Mouse (Mus musculus): ENCODE data around the gene Sdk1.

DNA sequence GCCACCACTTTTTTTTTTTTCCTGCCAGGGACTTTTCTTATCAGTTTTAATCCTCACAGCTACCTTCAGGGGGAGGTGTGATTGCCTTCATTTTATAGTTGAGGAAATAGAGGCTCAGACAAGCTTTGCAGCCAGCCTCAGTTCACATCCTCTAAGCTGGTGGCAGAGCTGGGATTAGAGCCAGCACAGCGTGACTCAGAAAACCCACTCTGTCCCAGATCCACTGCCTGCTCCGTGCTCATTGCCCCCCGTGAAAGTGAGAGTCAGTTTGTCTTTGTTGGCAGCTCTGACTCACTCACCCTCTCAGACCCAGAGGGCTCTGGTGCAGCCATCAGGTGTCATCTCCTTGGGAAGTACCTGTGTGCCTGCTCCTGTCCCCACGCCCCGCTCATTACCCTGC lies 34.2 kb upstream of the Sdk1 start:
- TF ChIP-seq CTCF (IDR thresholded peaks at IDR 0.05; ENCODE audit: low read depth, low read length), result no peak
- no peak for TF ChIP-seq EP300 (IDR thresholded peaks at IDR 0.05; ENCODE audit: insufficient read depth, low read depth, low read length)
